Mouse (Mus musculus) spleen, embryonic (tissue): ENCODE data around the gene Hbs1l.

Experiments used
- CTCF ChIA-PET: fragments of 350-600 bp; sonication (Branson Sonifier 250); formaldehyde crosslinking; loops from one replicate; lab custom pipeline; 2022; lab: Charles Lee

Hbs1l gene

DNA sequence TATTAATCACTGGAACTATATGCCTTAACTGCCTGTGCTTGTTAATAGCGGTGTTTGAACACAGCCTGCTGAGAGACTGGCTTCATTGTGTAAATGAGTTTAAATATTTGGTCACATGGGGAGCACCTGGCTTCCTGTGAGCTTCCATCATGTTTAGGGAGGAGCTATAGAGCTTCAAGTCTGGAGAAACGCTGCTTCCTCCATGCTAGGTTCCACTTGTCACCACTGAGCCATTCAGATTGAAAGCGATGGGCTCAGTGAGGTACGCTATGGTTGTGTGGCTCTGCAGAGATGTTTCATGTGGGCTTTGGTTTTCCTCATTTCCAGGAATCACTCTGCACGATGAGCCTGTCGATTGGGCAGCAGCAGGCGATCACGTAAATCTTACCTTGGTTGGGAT lies 62.2 kb downstream of the Hbs1l start:
- CTCF ChIA-PET = interaction anchor here (0.8 kb wide), 1 partner anchor 9 kb away, joined by 6 read pairs; no protein-coding TSS in a partner anchor

- CTCF ChIA-PET = interaction anchor here (0.8 kb wide), 1 partner anchor 8 kb away, joined by 6 read pairs; no protein-coding TSS in a partner anchor
Measured at GRCm38 (mm10) chr10:21359086-21359485, 63.3 kb downstream of the Hbs1l start.

- CTCF ChIA-PET = no interaction called here
Measured at GRCm38 (mm10) chr10:21361871-21362270, 66.1 kb downstream of the Hbs1l start.

DNA sequence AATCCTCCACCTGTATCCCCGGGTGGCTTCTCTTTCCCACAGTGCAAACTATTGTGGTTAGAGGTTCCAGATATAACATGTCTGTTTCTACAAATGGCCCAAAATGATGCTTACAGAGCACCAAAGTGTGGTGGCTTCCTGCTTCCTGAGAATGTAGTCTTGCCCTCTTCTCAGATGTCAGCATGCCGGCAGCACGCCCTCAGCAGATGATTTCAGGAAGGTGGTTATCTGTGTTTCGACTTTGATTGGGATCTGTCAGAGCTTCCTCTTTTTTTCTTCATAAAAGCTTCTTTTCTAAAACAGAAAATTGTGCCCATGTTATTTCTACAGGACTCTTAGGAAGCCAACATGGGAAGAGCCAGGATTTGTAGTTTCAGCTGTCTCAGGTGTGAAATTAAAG lies 67.5 kb downstream of the Hbs1l start:
- CTCF ChIA-PET = no interaction called here

GRCm38 (mm10) chr10:21364946-21365345 lies 69.2 kb downstream of the Hbs1l start:
- CTCF ChIA-PET = no interaction called here

DNA sequence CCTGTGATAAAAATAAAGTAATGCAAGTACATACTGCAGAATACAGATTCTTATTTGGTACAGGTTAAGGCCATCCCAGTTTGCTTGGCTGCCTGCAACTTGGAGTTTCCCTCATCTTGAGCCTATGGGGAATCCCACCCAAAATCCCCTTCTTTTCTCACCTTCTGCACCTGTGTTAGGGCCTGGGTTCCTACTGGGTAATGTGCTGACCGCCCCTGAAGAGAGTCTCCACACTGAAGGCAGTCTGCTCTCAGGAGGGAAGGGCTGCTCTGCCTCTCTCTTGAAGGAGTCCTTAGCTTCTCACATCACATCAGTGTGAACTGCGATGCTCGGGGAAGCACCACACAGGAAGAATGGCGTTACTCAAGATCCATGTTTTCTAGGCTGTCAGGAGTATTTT lies 70.1 kb downstream of the Hbs1l start:
- CTCF ChIA-PET = no interaction called here

- CTCF ChIA-PET = interaction anchor here (0.5 kb wide), 1 partner anchor 8 kb away, joined by 6 read pairs; no protein-coding TSS in a partner anchor
Measured at GRCm38 (mm10) chr10:21366471-21366870, 70.7 kb downstream of the Hbs1l start.

GRCm38 (mm10) chr10:21367481-21367880 lies 71.7 kb downstream of the Hbs1l start:
- CTCF ChIA-PET = no interaction called here

DNA sequence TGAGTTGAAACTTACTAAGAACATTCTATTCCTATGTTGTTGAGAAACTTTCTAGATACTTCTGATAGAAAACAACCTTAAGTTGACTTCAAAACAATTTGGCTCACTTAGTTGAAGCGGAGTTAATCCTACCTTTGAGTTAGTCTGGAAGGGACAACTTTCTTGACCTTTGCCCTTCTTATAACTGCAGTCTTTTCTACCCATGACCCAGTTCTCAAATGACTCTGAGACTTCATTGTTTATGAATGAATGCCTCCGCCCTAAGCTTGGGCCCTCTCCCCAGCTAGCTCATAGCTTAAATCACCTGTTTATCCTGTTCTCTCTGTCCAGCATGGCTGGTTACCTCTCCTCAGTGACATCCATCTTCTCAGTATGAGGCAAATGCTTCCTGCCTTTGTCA lies 73.8 kb downstream of the Hbs1l start:
- CTCF ChIA-PET = no interaction called here

GRCm38 (mm10) chr10:21372271-21372670 lies 76.5 kb downstream of the Hbs1l start:
- CTCF ChIA-PET = no interaction called here

GRCm38 (mm10) chr10:21376682-21377473 lies 81.1 kb downstream of the Hbs1l start, which contains the start of gene Aldh8a1:
Gene Aldh8a1 (plus strand): TSS chr10:21377291.
- CTCF ChIA-PET = no interaction called here

DNA sequence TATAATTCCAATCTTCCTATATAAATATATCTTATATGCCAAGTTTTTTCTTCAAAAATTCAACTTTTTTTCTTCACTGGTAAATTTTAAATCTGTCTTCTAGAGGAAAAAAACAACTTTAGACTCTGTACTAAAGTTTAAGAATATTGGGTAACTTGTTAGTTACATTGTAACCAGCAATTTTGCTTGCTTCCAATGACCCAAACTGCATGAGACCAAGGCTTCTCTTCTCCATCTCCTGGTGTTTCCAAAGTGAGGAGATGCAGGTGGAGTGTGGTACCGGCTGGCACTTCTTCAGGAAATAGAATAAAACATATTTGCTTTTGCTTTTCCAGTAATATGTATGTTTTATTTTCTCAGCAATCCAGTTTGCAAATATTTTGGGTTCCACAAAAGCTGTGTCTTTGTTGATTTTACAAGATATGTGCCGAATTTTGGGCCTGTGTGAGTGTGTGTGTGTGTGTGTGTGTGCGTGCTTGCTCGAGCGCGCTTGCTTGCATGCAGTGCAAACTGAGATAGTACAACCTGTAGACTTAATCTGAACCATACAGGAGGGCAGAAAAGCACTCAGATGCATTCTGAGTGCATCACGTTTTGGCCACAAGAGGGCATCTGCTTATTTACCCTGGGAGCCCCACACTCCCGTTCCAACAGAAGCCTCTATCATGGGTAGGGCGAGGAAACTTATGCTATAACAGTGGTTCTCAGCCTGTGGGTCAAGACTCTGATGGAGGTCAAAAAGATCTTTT lies 82.6 kb downstream of the Hbs1l start:
- CTCF ChIA-PET = no interaction called here

DNA sequence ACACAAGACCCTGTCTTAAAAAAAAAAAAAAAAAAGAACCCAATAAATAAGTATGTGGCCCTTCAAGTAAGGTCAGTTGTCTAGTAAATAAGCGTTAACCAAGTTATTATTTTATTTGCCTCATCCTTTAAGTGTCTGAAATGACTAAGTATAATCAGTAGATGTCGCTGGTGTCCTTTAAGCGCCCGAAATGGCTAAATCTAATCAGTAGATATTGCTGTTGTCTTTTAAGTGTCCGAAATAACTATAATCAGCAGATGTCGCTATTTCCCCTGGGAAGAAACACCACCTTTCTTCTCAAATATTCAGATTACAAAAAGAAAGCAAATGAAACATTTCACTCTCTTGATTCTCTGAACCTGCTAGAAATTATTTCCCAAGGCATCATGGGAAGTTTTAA lies 87.1 kb downstream of the Hbs1l start:
- CTCF ChIA-PET = interaction anchor here (0.7 to 1.1 kb wide), 2 partner anchors 608 to 627 kb away, joined by 3 to 6 read pairs; no protein-coding TSS in a partner anchor

GRCm38 (mm10) chr10:21385111-21385663 lies 89.4 kb downstream of the Hbs1l start:
- CTCF ChIA-PET = no interaction called here

DNA sequence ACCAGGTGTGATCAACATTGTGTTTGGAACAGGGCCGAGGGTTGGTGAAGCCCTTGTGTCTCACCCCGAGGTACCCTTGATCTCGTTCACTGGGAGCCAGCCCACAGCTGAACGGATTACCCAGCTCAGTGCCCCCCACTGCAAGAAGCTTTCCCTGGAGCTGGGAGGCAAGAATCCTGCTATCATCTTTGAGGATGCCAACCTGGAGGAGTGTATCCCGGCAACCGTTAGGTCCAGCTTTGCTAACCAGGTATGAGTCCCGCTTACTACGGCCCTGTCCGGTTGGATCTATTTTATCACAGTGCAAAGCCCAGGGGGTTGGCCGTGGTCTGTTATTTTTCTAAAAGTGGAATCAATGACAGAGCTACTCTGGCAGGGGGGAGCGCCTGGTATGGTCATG lies 93.3 kb downstream of the Hbs1l start:
- CTCF ChIA-PET = no interaction called here

GRCm38 (mm10) chr10:21390440-21390839 lies 94.7 kb downstream of the Hbs1l start:
- CTCF ChIA-PET = no interaction called here

DNA sequence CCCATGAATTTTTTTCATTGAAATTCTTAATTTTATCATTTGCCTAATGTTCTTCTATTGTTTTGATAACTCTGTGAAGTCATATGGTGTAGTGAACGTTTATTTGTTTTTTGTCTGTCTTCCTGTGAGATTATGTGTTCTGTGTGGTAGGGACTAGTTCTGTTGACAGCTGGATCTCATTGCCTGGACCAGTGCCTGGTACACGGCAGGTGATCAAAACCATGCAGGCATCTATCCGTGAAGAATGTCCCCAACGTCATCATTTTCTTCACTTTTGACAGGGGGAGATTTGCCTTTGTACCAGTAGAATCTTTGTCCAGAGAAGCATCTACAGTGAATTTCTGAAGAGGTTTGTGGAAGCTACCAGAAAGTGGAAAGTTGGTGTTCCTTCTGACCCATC lies 95.5 kb downstream of the Hbs1l start:
- CTCF ChIA-PET = no interaction called here

DNA sequence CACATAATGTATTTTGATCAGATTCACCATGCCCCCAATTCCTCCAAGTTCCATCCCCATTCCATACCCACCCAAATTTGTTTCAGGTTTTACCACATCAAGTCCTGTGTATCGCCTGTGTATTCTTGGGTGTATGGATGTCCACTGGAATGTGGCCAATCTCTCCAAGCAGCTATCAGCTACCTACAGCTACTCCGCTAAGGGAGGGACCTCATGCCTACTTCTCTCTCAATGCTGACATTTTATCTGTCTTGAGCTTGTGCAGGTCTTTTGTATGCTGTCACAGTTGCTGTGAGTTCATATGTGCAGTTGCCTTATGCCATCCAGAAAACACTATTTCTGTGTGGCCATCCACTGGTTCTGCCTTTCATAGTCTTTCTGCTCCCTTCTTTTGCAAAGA lies 97.6 kb downstream of the Hbs1l start:
- CTCF ChIA-PET = no interaction called here

- CTCF ChIA-PET = interaction anchor here (0.6 kb wide), 1 partner anchor 404 kb away, joined by 3 read pairs; no protein-coding TSS in a partner anchor
Measured at GRCm38 (mm10) chr10:21395426-21396139, 99.8 kb downstream of the Hbs1l start.

DNA sequence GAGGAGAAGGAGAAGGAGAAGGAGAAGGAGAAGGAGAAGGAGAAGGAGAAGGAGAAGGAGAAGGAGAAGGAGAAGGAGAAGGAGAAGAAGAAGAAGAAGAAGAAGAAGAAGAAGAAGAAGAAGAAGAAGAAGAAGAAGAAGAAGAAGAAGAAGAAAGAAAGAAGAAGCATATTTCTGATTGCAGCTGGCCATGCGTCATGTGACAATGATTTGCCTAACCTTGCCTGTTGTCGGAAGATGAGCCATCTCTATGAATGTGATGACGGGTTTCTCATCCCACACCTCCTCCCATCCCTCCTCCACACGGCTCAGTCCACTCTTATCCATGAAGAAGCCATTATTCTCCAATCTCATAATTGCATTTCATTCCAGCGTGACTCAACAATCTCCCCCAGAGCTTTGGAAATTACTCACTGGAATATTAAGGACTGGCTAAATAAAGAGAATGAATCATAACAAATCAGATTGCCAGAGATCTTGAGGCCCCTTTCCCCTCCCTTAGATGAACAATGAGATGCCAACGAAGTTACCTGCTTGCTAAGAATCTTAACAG lies 103.2 kb downstream of the Hbs1l start:
- CTCF ChIA-PET = interaction anchor here (0.6 kb wide), 1 partner anchor 339 kb away, joined by 4 read pairs; no protein-coding TSS in a partner anchor

DNA sequence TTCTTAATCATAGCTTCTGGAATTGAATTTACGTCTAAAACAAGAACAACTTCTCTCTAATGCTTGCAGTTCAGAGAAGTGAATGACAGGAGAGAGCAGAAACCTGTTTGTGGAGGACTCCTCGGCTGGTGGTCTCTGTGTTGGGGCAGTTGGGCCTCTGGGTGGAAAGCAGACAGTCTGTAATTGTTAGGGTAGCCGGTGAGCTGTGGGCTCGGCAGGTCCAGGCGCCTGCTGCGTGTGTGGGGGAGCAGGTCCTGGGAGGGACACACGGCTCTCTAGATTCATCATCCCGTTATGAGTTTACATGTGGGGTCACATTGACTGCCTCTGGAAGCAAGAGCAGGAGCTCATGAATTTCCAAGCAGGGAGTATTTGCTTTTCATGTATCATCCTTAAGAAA lies 103.8 kb downstream of the Hbs1l start:
- CTCF ChIA-PET = no interaction called here
